Mouse (Mus musculus) lung, postnatal 0 days (tissue): ENCODE measurements around the gene Zbtb8a. TPM values are rescaled to one million over a fixed set of nuclear protein-coding genes. Genes with fewer than 3 reads are reported as not detected.
"Not testable (repeated sequence)": the region's sequence is repeated elsewhere in the genome, so short reads cannot be mapped to it uniquely, and the experiment has no call there.

Experiments
- ATAC-seq: fragments of 200-750 bp; cut with Nextera tagmentation; 2 replicates; pipeline ENCODE4 v1.8.0; 2017; ENCODE audit warnings: moderate library complexity
- DNase-seq: peaks from one replicate; pipeline ENCODE4 v3.0.0-alpha.2; 2016; ENCODE audit warnings: low spot score
- H3K27ac ChIP-seq: fragments of 300-500 bp; sonication (generic); 2 replicates; pipeline ENCODE4 v1.5.1; 2014; ENCODE audit warnings: antibody characterized with exemption, mild to moderate bottlenecking, low read length, mixed read lengths
- H3K27me3 ChIP-seq: fragments of 300-500 bp; sonication (generic); replicated peaks from 2 replicates; pipeline ENCODE4 v1.6.1; 2014; ENCODE audit warnings: low read length, mixed read lengths; ENCODE audit not compliant: insufficient read depth
- H3K36me3 ChIP-seq: fragments of 300-500 bp; sonication (generic); 2 replicates; pipeline ENCODE4 v1.6.1; 2014; ENCODE audit warnings: low read length, mixed read lengths; ENCODE audit not compliant: insufficient read depth
- H3K4me1 ChIP-seq: fragments of 300-500 bp; sonication (generic); 2 replicates; pipeline ENCODE4 v1.6.1; 2014; ENCODE audit warnings: antibody characterized with exemption, low read depth, low read length, mixed read lengths; ENCODE audit not compliant: insufficient read depth
- H3K4me2 ChIP-seq: fragments of 300-500 bp; sonication (generic); replicated peaks from 2 replicates; pipeline ENCODE4 v1.6.1; 2014; ENCODE audit warnings: low read depth, mild to moderate bottlenecking, low read length, moderate library complexity, mixed read lengths
- H3K4me3 ChIP-seq: fragments of 300-500 bp; sonication (generic); 2 replicates; pipeline ENCODE4 v1.5.1; 2014; ENCODE audit warnings: low read depth, low read length
- H3K9ac ChIP-seq: fragments of 300-500 bp; sonication (generic); replicated peaks from 2 replicates; pipeline ENCODE4 v1.6.1; 2014; ENCODE audit warnings: low read depth, mild to moderate bottlenecking
- H3K9me3 ChIP-seq: fragments of 300-500 bp; sonication (generic); 2 replicates; pipeline ENCODE4 v1.6.1; 2016; ENCODE audit warnings: low read length, mixed read lengths
- CTCF ChIP-seq: IDR thresholded peaks from 2 replicates; pipeline ENCODE4 v1.5.1; 2016; ENCODE audit warnings: antibody characterized with exemption, mild to moderate bottlenecking
- EP300 ChIP-seq: IDR thresholded peaks from 2 replicates; pipeline ENCODE4 v1.6.1; 2016; ENCODE audit warnings: antibody characterized with exemption, mild to moderate bottlenecking, control low read depth
- WGBS: fragments of 180-500 bp; shearing (Covaris S2); extraction: QIAGEN DNeasy Blood & Tissue Kit; methylation state at CpG from one replicate; pipeline ENCODE4 v1.1.7; 2014; 5-methylcytosine and 5-hydroxymethylcytosine counted together
- polyA plus RNA-seq: library from polyadenylated mRNA; unstranded; fragments of >200 nt; fragmentation: Nextera tagmentation; extraction: Ambion mirVana; gene quantifications from 2 replicates; pipeline ENCODE4 v1.2.1, GENCODE M21; 2015

Zbtb8a gene
- polyA plus RNA-seq, 1 experiment from 2014 or later = 15.6 TPM

GRCm38 (mm10) chr4:129362771-129363170 lies 15.1 kb downstream of the Zbtb8a start:
- ATAC-seq (no peak), DNase-seq (no peak)
- Histone ChIP-seq H3K4me2 (no peak overlapping the region), H3K9ac (no peak overlapping the region), H3K4me3 (no peak overlapping the region), H3K4me1 (no peaks in the 10 kb centered on the region), H3K9me3 (no peaks in the 10 kb centered on the region), H3K36me3 (0 out of 2 replicates have a peak, but pooled peaks cover 7% of the 10 kb centered on the region), H3K27me3 (no peaks in the 10 kb centered on the region), H3K27ac (no peak overlapping the region)
- WGBS = 57% methylated on average over 5 of the region's 5 CpGs
- TF ChIP-seq CTCF (no peak), EP300 (no peak)

DNA sequence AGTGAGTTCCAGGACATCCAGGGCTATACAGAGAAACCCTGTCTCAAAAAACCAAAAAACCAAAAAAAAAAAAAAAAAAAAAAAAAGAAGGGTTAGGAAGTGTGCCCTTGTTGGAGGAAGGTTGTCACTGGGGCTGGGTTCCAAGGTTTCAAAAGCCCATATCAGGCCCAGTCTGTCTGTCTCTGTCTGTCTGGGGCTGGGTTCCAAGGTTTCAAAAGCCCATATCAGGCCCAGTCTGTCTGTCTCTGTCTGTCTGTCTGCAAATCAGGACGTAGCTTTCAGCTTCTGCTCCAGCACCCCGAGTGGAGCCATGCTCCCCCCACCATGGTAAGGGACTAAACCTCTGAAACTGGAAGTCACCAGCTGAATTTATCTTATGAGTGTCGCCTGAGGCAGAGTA lies 15.7 kb downstream of the Zbtb8a start:
- peaks cover 11% of the 10 kb centered on the region; the same call in 1 of the 2 replicates for H3K36me3 ChIP-seq
- H3K4me2 ChIP-seq = not testable (repeated sequence)
- WGBS = 82% methylated on average over 3 of the region's 3 CpGs

DNA sequence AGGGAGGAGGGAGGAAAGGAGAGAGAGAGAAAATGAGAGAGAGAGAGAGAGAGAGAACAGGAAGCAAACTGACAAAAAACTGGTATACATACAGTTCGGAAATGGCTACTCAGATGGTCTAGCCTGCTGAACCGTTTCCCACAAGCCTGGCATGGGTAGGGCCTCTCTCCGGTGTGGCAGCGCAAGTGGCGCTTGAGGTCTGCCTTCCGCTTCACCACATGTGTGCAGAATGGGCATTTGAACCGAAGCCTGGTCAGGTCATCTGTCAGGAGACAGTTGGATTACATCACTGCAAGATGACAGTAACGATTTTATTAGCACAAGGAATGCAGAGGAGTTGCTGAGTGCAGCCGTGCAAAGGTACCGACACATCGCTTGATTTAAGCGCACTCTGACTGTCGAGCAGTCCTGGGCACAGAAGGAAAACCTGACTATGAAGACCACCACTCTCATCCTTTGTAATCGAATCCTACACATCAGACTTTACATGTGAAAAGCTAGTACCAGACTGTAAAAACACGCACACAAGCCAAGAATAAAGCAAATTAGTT lies 20.2 kb downstream of the Zbtb8a start:
- Histone ChIP-seq H3K36me3 (peaks cover 22% of the 10 kb centered on the region; the same call in 1 of the 2 replicates), H3K27me3 (no peaks in the 10 kb centered on the region), H3K4me2 (no peak overlapping the region), H3K9ac (no peak overlapping the region), H3K9me3 (no peaks in the 10 kb centered on the region), H3K4me1 (no peaks in the 10 kb centered on the region), H3K4me3 (no peak overlapping the region), H3K27ac (no peak overlapping the region)
- ATAC-seq (no peak), DNase-seq (no peak)
- TF ChIP-seq CTCF = no peak
- no peak for TF ChIP-seq EP300
- WGBS = 83% methylated on average over 15 of the region's 15 CpGs

More for the DNA sequence above, 15.7 kb downstream of the Zbtb8a start:
- ATAC-seq, DNase-seq, H3K4me3 ChIP-seq, H3K9ac ChIP-seq, H3K27me3 ChIP-seq, H3K9me3 ChIP-seq, H3K27ac ChIP-seq, H3K4me1 ChIP-seq: not testable (repeated sequence)

GRCm38 (mm10) chr4:129354236-129354635 lies 23.7 kb downstream of the Zbtb8a start:
- no peaks in the 10 kb centered on the region for H3K4me1 ChIP-seq
- 75% methylated on average over 15 of the region's 15 CpGs for WGBS
- no peak for DNase-seq

DNA sequence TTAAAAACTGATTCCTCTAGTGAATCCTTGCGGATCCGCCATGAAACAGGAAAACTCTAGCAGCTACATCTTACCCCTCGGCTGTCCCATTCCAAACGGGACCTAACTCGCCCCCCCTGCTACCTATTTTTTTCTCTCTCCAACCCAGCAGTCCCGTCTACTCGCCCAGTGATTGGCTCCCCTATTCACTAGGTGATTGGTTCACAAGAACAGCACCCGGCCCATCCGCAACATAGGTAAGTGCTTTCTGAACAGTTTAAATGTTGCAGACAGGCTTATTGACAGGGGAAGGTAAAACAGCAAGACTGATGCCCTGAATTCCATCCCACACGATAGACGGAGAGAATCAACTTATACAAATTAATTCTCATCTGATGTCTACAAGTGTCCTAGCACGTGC lies 24.7 kb downstream of the Zbtb8a start:
- no peak for ATAC-seq
- Histone ChIP-seq H3K9ac (no peak overlapping the region), H3K4me1 (no peaks in the 10 kb centered on the region), H3K9me3 (no peaks in the 10 kb centered on the region), H3K36me3 (peaks cover 15% of the 10 kb centered on the region; the same call in 1 of the 2 replicates), H3K4me2 (no peak overlapping the region), H3K27ac (no peak overlapping the region), H3K27me3 (no peaks in the 10 kb centered on the region), H3K4me3 (no peak overlapping the region)
- TF ChIP-seq EP300 (no peak), CTCF (no peak)
- 86% methylated on average over 12 of the region's 12 CpGs for WGBS
- no peak for DNase-seq

More at GRCm38 (mm10) chr4:129354236-129354635, 23.7 kb downstream of the Zbtb8a start:
- ATAC-seq = no peak
- Histone ChIP-seq H3K36me3 (peaks cover 15% of the 10 kb centered on the region; the same call in 1 of the 2 replicates), H3K27ac (no peak overlapping the region), H3K9ac (no peak overlapping the region), H3K27me3 (no peaks in the 10 kb centered on the region), H3K4me2 (no peak overlapping the region), H3K9me3 (no peaks in the 10 kb centered on the region), H3K4me3 (no peak overlapping the region)
- no peak for TF ChIP-seq EP300
- TF ChIP-seq CTCF = no peak

GRCm38 (mm10) chr4:129351111-129351510 lies 26.8 kb downstream of the Zbtb8a start:
- Histone ChIP-seq H3K4me3 (no peak overlapping the region), H3K27me3 (no peaks in the 10 kb centered on the region), H3K9ac (no peak overlapping the region), H3K36me3 (0 out of 2 replicates have a peak, but pooled peaks cover 11% of the 10 kb centered on the region), H3K4me2 (no peak overlapping the region), H3K27ac (no peak overlapping the region), H3K9me3 (no peaks in the 10 kb centered on the region), H3K4me1 (no peaks in the 10 kb centered on the region)
- no peak for TF ChIP-seq CTCF
- TF ChIP-seq EP300 = no peak
- ATAC-seq = peak; percentile 16; the same call in 1 of the 2 replicates
- no peak for DNase-seq
- 63% methylated on average over 6 of the region's 6 CpGs for WGBS
